Mouse (Mus musculus) brown adipose tissue, adult 24 weeks (tissue): ENCODE measurements around the gene Ugt1a2. TPM values are rescaled to one million over a fixed set of nuclear protein-coding genes. Genes with fewer than 3 reads are reported as not detected.

Source experiments
- H3K27ac ChIP-seq: fragments of 200-500 bp; replicated peaks from 2 replicates; pipeline ENCODE4 v1.5.1; 2012; ENCODE audit warnings: low read depth, mild to moderate bottlenecking, low read length
- H3K4me1 ChIP-seq: fragments of 200-500 bp; 2 replicates; pipeline ENCODE4 v1.6.1; 2012; ENCODE audit warnings: low read length, mixed read lengths; ENCODE audit not compliant: control insufficient read depth, insufficient read depth, insufficient read length
- H3K4me3 ChIP-seq: fragments of 200-500 bp; 2 replicates; pipeline ENCODE4 v1.5.1; 2012; ENCODE audit warnings: low read depth, mild to moderate bottlenecking, low read length, moderate library complexity; ENCODE audit not compliant: insufficient read depth
- polyA plus RNA-seq: library from polyadenylated mRNA; stranded (reverse); fragments of >200 nt; gene quantifications from 2 replicates; pipeline ENCODE4 v1.2.4, GENCODE M21; 2012; ENCODE audit not compliant: missing spikeins, insufficient read depth, insufficient read length

The Ugt1a2 gene
- polyA plus RNA-seq, 1 experiment: not detected

GRCm38 (mm10) chr1:88225741-88226140 is 25.3 kb downstream of the Ugt1a2 start:
- Histone ChIP-seq H3K4me1 (no peaks in the 10 kb centered on the region), H3K27ac (no peak overlapping the region), H3K4me3 (no peak overlapping the region)

DNA sequence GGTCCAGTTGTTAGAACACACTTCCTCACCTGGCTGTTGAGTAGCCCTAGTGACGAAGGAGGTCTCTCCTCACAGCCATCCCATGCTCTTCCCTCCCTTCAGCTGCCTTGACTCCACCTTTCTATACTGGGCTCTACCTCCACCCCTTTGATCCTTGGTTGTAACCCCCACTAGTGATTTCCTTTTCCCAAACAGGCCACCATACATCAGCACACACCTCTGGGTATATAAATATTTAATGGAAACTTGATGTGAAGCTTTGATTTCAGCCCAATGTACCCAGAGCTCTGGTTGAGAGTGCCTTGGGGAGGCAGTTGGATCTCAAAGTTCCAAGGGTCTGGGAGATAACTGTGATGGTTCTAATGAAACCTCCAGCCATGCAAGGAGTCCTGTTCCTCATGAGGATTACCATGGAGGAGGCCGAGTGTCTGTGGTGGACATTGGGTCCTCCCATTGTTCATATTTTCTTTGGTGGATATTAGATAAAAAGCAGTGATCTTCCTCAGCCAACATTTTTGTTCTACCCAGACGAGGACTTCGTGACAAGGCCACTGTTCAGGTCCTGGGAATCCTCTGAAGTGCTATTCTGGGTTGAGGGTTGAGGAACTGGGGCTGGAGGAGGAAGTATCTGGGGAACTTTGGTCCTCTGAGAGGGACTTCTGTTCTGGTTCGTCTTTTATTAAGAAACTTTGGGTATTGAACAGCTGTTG is 26.4 kb downstream of the Ugt1a2 start, which contains the start of gene Mroh2a:
TSS of gene Mroh2a (plus strand) at position 317 of the 710 bp plus-strand sequence.
- H3K27ac ChIP-seq: no peak within 1 kb of the TSS
- H3K4me3 ChIP-seq: no peak within 1 kb of the TSS
- H3K4me1 ChIP-seq: no peaks in the 10 kb centered on the region

DNA sequence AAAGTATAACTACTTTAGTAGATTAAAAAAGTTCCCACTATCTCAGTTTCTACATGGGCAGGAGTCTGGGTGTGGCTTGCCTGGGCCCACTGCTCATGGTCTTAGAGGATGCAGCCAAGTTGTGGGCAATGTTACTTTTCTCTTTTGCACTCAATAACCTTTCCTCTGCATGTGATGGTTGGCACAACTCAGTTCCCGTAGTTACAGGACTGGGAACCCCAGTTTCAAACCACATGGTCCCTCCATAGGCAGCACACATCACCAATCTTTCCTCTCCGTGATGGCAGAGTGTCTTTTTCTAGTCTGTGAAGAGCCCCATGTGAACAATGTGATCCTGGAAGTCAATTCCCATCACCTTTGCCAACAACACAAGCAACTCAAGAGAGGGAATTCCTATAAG is 27.1 kb downstream of the Ugt1a2 start:
- Histone ChIP-seq H3K4me1 (no peaks in the 10 kb centered on the region), H3K27ac (no peak overlapping the region), H3K4me3 (no peak overlapping the region)

- Histone ChIP-seq H3K4me3 (no peak overlapping the region), H3K27ac (no peak overlapping the region)
Observed at GRCm38 (mm10) chr1:88228121-88228520, 27.7 kb downstream of the Ugt1a2 start.

DNA sequence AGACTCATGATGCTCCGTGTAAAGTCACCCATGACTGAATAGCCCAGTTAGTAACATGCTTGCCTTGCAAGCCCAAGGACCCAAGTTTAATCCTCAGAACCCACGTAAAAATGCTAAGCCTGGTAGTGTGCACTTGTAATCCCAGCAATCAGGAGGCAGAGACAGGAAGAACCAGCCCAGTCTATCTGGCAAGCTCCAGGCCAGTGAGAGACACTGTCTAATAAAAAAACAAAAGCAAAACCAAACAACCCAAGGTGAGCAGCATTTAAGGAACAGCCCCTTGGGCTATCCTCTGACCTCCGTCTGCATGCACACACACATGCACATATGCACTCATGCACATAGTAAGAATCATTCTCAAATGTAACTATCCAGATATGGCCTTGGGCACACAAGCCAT is 29.2 kb downstream of the Ugt1a2 start:
- Histone ChIP-seq H3K27ac (no peak overlapping the region), H3K4me1 (no peaks in the 10 kb centered on the region), H3K4me3 (no peak overlapping the region)

More at GRCm38 (mm10) chr1:88228121-88228520, 27.7 kb downstream of the Ugt1a2 start:
- no peaks in the 10 kb centered on the region for H3K4me1 ChIP-seq

GRCm38 (mm10) chr1:88229986-88230385 is 29.6 kb downstream of the Ugt1a2 start:
- Histone ChIP-seq H3K4me3 (no peak overlapping the region), H3K4me1 (no peaks in the 10 kb centered on the region), H3K27ac (no peak overlapping the region)

- Histone ChIP-seq H3K4me3 (no peak overlapping the region), H3K4me1 (no peaks in the 10 kb centered on the region), H3K27ac (no peak overlapping the region)
Observed at GRCm38 (mm10) chr1:88230421-88230820, 30.0 kb downstream of the Ugt1a2 start.

- H3K27ac ChIP-seq: no peak overlapping the region
- H3K4me3 ChIP-seq: no peak overlapping the region
- H3K4me1 ChIP-seq: no peaks in the 10 kb centered on the region
Observed at GRCm38 (mm10) chr1:88230981-88231802, 30.8 kb downstream of the Ugt1a2 start.

GRCm38 (mm10) chr1:88231803-88232499 is 31.6 kb downstream of the Ugt1a2 start:
- H3K4me3 ChIP-seq: no peak overlapping the region
- H3K27ac ChIP-seq: no peak overlapping the region
- no peaks in the 10 kb centered on the region for H3K4me1 ChIP-seq

DNA sequence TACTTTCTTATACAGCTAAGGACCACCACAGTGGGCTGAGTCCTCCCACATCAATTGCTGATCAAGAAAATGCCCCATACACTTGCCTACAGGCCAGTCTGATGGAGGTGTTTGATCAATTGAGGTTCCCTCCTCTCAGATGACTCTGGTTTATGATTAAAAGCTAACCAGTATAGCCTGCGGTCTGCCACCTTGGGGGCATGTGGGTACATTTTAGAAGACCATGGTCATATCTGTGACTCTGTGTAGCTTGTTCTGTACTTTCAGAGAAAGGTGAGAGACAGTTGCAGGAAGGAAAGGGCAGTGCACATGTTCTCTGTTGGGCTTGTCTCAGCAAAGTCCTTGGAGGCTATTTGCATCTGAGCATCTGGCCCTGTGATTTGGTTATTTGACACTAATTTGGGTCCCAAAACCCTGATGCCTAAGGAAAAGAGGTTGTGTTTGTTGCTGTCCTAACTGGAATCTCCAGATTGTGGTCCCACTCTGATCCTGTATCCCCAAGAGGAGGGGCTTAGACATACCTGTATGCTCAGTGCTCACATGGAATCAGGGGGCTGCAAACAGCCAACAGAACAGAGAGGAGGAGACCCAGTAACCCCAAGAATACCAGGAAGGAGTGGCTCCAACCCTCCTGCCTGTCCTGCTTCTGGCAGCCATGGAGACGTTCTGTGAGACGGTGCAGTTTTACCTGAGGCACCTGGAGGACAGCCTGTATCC is 32.4 kb downstream of the Ugt1a2 start:
- no peak overlapping the region for H3K4me3 ChIP-seq
- no peak overlapping the region for H3K27ac ChIP-seq
- H3K4me1 ChIP-seq: no peaks in the 10 kb centered on the region

GRCm38 (mm10) chr1:88233421-88234247 is 33.2 kb downstream of the Ugt1a2 start:
- no peak overlapping the region for H3K4me3 ChIP-seq
- no peak overlapping the region for H3K27ac ChIP-seq
- H3K4me1 ChIP-seq: no peaks in the 10 kb centered on the region

DNA sequence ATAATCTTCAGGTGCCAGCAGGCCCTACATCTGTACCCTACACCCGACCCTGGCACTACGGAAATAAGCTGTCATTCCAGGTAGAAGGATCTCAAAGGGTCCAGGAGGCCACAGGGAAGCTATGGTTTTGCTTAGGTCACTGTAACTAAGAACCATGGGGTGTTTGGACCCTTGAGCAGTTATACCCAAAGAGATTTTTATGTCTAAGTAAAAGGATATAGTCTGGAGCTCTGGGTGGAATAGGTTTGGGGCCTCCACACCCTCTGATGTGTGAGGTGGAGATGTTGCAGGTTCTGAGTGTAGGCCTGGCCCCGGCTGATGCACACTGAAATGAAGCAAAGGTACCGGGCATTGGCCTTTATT is 33.8 kb downstream of the Ugt1a2 start:
- H3K27ac ChIP-seq: no peak overlapping the region

DNA sequence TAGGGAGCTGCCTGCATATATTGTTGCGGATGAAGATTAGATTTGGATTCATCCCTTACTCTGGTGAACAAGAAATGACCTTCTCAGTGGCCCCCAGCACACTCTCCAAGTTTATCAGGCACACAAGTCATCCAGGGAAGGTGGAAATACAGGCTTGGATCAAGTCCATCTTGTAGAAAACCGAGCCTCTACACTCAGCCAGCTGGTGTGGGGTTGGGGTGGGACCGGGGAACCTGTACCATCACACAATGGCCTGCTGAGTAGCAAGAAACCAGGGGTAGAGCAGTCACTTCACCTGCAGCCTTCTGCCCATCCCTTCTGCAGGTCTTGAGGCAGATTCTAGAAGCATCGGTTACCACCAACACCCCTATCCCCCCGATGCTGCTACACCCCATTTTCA is 34.2 kb downstream of the Ugt1a2 start:
- no peaks in the 10 kb centered on the region for H3K4me1 ChIP-seq
- H3K27ac ChIP-seq: no peak overlapping the region

More for the DNA sequence above, 33.8 kb downstream of the Ugt1a2 start:
- no peaks in the 10 kb centered on the region for H3K4me1 ChIP-seq
- no peak overlapping the region for H3K4me3 ChIP-seq

More for the DNA sequence above, 34.2 kb downstream of the Ugt1a2 start:
- H3K4me3 ChIP-seq: no peak overlapping the region
